Mouse (Mus musculus) MEL (cell line): Measurements from ENCODE around the gene Bco1. TPM values are rescaled to one million over a fixed set of nuclear protein-coding genes. Genes with fewer than 3 reads are reported as not detected.

Experiments
- DNase-seq: peaks from one replicate; pipeline ENCODE4 v3.0.0; 2011; ENCODE audit warnings: low read depth, low spot score
- H3K27ac ChIP-seq: 2 replicates; pipeline ENCODE4 v1.5.1; 2012; ENCODE audit warnings: low read depth, mild to moderate bottlenecking, control low read depth, low read length, moderate library complexity; ENCODE audit not compliant: control insufficient read depth
- H3K27me3 ChIP-seq, 2 experiments: fragments of 150-350 bp in 1 of 2; sonication (generic) in 1 of 2; 2 replicates each; pipeline ENCODE4 v1.6.1; 2012; ENCODE audit warnings: low read length in 2 of 2, mild to moderate bottlenecking in 2 of 2, improper control_type of control experiment in 1 of 2, moderate library complexity in 1 of 2; ENCODE audit not compliant: insufficient read depth in 2 of 2, control insufficient read depth in 1 of 2
- H3K36me3 ChIP-seq, 2 experiments: 2 replicates each; pipeline ENCODE4 v1.6.1; 2012 to 2014; ENCODE audit warnings: low read length in 2 of 2, improper control_type of control experiment in 1 of 2, inconsistent platforms in 1 of 2, mild to moderate bottlenecking in 1 of 2; ENCODE audit not compliant: insufficient read depth in 2 of 2, control insufficient read depth in 1 of 2
- H3K4me1 ChIP-seq, 2 experiments: fragments of 150-350 bp in 1 of 2; sonication (generic) in 1 of 2; 2 replicates each; pipeline ENCODE4 v1.6.1; 2012; ENCODE audit warnings: low read length in 2 of 2, improper control_type of control experiment in 1 of 2, mild to moderate bottlenecking in 1 of 2; ENCODE audit not compliant: insufficient read depth in 2 of 2, control insufficient read depth in 1 of 2
- H3K4me3 ChIP-seq, 2 experiments: fragments of 150-350 bp in 1 of 2; sonication (generic) in 1 of 2; 2 replicates each; pipeline ENCODE4 v1.5.1; 2012; ENCODE audit warnings: low read depth in 2 of 2, low read length in 2 of 2, mild to moderate bottlenecking in 2 of 2, moderate library complexity in 2 of 2, control low read depth in 1 of 2, improper control_type of control experiment in 1 of 2; ENCODE audit not compliant: control insufficient read depth in 1 of 2, insufficient read depth in 1 of 2
- H3K79me2 ChIP-seq: 2 replicates; pipeline ENCODE4 v1.6.1; 2012; ENCODE audit warnings: mild to moderate bottlenecking, low read length, moderate library complexity; ENCODE audit not compliant: control insufficient read depth, poor library complexity, insufficient read depth
- H3K9ac ChIP-seq: 2 replicates; pipeline ENCODE4 v1.6.1; 2012; ENCODE audit warnings: low read depth, mild to moderate bottlenecking, control low read depth, low read length, moderate library complexity; ENCODE audit not compliant: control insufficient read depth, poor library complexity, severe bottlenecking
- H3K9me3 ChIP-seq: fragments of 150-350 bp; sonication (generic); replicated peaks from 2 replicates; pipeline ENCODE4 v1.6.1; 2012; ENCODE audit warnings: mild to moderate bottlenecking, low read length, improper control_type of control experiment, moderate library complexity; ENCODE audit not compliant: insufficient read depth
- BHLHE40 ChIP-seq: IDR thresholded peaks from 2 replicates; pipeline ENCODE4 v1.6.1; 2012; ENCODE audit warnings: low read depth, mild to moderate bottlenecking, inconsistent platforms, low read length, improper control_type of control experiment, borderline replicate concordance
- CTCF ChIP-seq, 3 experiments: IDR thresholded peaks in 2 of 3; conservative IDR thresholded peaks in 1 of 3; 2 replicates each; pipeline ENCODE4 v1.5.1; 2011 to 2012; ENCODE audit warnings: low read length in 3 of 3, low read depth in 2 of 3, mild to moderate bottlenecking in 2 of 3, improper control_type of control experiment in 1 of 3, inconsistent platforms in 1 of 3, mixed read lengths in 1 of 3, moderate library complexity in 1 of 3; ENCODE audit not compliant: control insufficient read depth in 1 of 3, insufficient read depth in 1 of 3, poor library complexity in 1 of 3, severe bottlenecking in 1 of 3
- E2F4 ChIP-seq: IDR thresholded peaks from 2 replicates; pipeline ENCODE4 v1.6.1; 2011; ENCODE audit warnings: low read depth, low read length, improper control_type of control experiment, borderline replicate concordance
- ELF1 ChIP-seq: IDR thresholded peaks from 2 replicates; pipeline ENCODE4 v1.6.1; 2014; ENCODE audit warnings: low read depth, mild to moderate bottlenecking, inconsistent platforms, low read length, improper control_type of control experiment, moderate library complexity
- GABPA ChIP-seq: IDR thresholded peaks from 2 replicates; pipeline ENCODE4 v1.6.1; 2012; ENCODE audit warnings: low read depth, mild to moderate bottlenecking, inconsistent platforms, low read length, improper control_type of control experiment, moderate library complexity
- GATA1 ChIP-seq: IDR thresholded peaks from 2 replicates; pipeline ENCODE4 v1.6.1; 2011; ENCODE audit warnings: low read depth, low read length, improper control_type of control experiment
- JUND ChIP-seq: IDR thresholded peaks from 2 replicates; pipeline ENCODE4 v1.6.1; 2011; ENCODE audit warnings: low read depth, mild to moderate bottlenecking, improper control_type of control experiment, low read length
- MAZ ChIP-seq: IDR thresholded peaks from 2 replicates; pipeline ENCODE4 v1.6.1; 2012; ENCODE audit warnings: low read depth, mild to moderate bottlenecking, inconsistent platforms, low read length, improper control_type of control experiment
- MEF2A ChIP-seq: IDR thresholded peaks from 2 replicates; pipeline ENCODE4 v1.6.1; 2014; ENCODE audit warnings: low read depth, mild to moderate bottlenecking, inconsistent platforms, low read length, improper control_type of control experiment; ENCODE audit not compliant: poor library complexity, insufficient replicate concordance, severe bottlenecking; ENCODE audit errors: extremely low read depth
- MYC ChIP-seq: IDR thresholded peaks from 2 replicates; pipeline ENCODE4 v1.6.1; 2011; ENCODE audit warnings: low read depth, mild to moderate bottlenecking, low read length, improper control_type of control experiment, moderate library complexity
- NRF1 ChIP-seq: IDR thresholded peaks from 2 replicates; pipeline ENCODE4 v1.6.1; 2014; ENCODE audit warnings: low read depth, mild to moderate bottlenecking, inconsistent platforms, low read length, improper control_type of control experiment, moderate library complexity; ENCODE audit not compliant: poor library complexity, insufficient read depth, severe bottlenecking
- POLR2A ChIP-seq, 2 experiments: IDR thresholded peaks; 2 replicates each; pipeline ENCODE4 v1.6.1; 2011 to 2012; ENCODE audit warnings: low read length in 2 of 2, mild to moderate bottlenecking in 2 of 2, control low read depth in 1 of 2, improper control_type of control experiment in 1 of 2, low read depth in 1 of 2, moderate library complexity in 1 of 2; ENCODE audit not compliant: control insufficient read depth in 1 of 2, insufficient read depth in 1 of 2, poor library complexity in 1 of 2
- POLR2AphosphoS2 ChIP-seq: IDR thresholded peaks from 2 replicates; pipeline ENCODE4 v1.6.1; 2011; ENCODE audit warnings: low read length, improper control_type of control experiment
- RAD21 ChIP-seq: IDR thresholded peaks from 2 replicates; pipeline ENCODE4 v1.6.1; 2011; ENCODE audit warnings: mild to moderate bottlenecking, low read depth, low read length, improper control_type of control experiment
- SIN3A ChIP-seq: IDR thresholded peaks from 2 replicates; pipeline ENCODE4 v1.6.1; 2012; ENCODE audit warnings: low read length, improper control_type of control experiment, inconsistent platforms
- SMC3 ChIP-seq: IDR thresholded peaks from 2 replicates; pipeline ENCODE4 v1.6.1; 2011; ENCODE audit warnings: low read depth, low read length, improper control_type of control experiment
- USF1 ChIP-seq: IDR thresholded peaks from 2 replicates; pipeline ENCODE4 v1.6.1; 2014; ENCODE audit warnings: low read depth, mild to moderate bottlenecking, inconsistent platforms, low read length, improper control_type of control experiment, moderate library complexity
- USF2 ChIP-seq, 2 experiments: IDR thresholded peaks; 2 replicates each; pipeline ENCODE4 v1.6.1; 2011 to 2012; ENCODE audit warnings: improper control_type of control experiment in 2 of 2, low read length in 2 of 2, borderline replicate concordance in 1 of 2, inconsistent platforms in 1 of 2, low read depth in 1 of 2, mild to moderate bottlenecking in 1 of 2; ENCODE audit not compliant: insufficient read depth in 1 of 2
- ZC3H11A ChIP-seq: IDR thresholded peaks from 2 replicates; pipeline ENCODE4 v1.6.1; 2012; ENCODE audit warnings: low read depth, mild to moderate bottlenecking, inconsistent platforms, low read length, improper control_type of control experiment
- ZMIZ1 ChIP-seq: IDR thresholded peaks from 2 replicates; pipeline ENCODE4 v1.6.1; 2012; ENCODE audit warnings: low read depth, mild to moderate bottlenecking, inconsistent platforms, low read length, improper control_type of control experiment, moderate library complexity
- polyA plus RNA-seq, 2 experiments: library from polyadenylated mRNA; stranded (reverse) in 1 of 2; unstranded in 1 of 2; fragments of >175 nt in 1 of 2; fragments of >200 nt in 1 of 2; gene quantifications; 2 replicates each; pipeline versions ENCODE4 v1.2.1 to v1.2.4; 2012; ENCODE audit warnings: low replicate concordance in 2 of 2, low read depth in 1 of 2; ENCODE audit not compliant: insufficient read length in 2 of 2, insufficient read depth in 1 of 2, missing spikeins in 1 of 2
- total RNA-seq: library from RNA; depleted of rRNA; stranded (reverse); fragments of 300-350 nt; gene quantifications from 2 replicates; pipeline ENCODE4 v1.2.3, GENCODE M21; 2012

Bco1 gene
- total and polyA plus RNA-seq, 3 experiments, result 0.70 to 1.2 TPM; not detected in 1

DNA sequence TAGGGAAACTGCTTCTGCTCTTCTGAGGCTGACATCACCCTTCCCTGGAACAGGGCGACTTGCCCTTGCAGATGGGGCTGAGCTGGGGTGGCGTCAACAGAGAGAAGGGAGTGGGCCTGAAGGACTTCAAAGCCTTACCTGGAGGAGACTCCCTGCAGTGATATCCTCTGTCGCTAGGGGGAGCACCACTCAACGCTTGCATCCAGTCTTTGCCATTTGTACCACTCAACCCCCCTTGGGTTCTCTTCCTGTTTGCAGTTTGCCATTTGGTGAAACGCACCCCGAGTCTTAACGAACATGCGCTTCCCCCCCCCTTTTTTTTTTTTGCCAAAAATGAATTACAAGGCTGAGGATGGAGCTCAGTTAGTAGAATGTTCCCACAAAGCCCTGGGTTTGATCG is 11.9 kb downstream of the Bco1 start (continued):
- TF ChIP-seq JUND (no peak), BHLHE40 (peak; percentile 46; the same call in 1 of the 2 replicates)

DNA sequence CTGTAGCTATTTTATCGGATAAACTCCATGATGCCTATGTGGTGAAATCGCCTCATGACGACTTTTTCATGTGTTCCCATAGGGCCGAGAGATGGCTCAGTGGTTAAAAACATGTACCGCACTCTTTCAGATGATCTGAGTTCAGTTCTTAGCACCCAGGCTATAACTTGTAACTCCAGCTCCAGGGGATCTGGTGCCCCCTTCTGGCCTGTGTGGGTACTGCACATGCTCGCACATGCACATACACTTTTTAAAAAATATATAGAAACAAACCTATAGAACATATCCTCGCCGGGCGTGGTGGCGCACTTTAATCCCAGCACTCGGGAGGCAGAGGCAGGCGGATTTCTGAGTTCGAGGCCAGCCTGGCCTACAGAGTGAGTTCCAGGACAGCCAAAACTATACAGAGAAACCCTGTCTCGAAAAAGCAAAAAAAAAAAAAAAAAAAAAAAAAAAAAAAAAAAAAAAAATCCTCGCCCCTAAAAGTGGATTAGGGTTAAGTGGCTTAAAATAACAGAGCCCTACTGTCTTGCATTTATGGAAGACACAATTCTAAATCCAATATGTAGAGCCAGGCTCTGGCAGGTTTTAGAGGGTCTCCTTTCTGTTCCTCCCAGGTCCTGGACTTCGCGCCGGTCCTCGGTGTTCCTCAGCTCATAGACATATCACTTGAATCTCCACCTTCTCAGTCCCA is 13.5 kb downstream of the Bco1 start:
- Histone ChIP-seq H3K9me3 (no peaks in the 10 kb centered on the region), H3K36me3 (no peaks in the 10 kb centered on the region), H3K4me1 (0 out of 4 replicates have a peak, but pooled peaks cover 0 to 5% of the 10 kb centered on the region in 2 experiments), H3K79me2 (no peaks in the 10 kb centered on the region), H3K4me3 (no peak overlapping the region), H3K27me3 (no peaks in the 10 kb centered on the region), H3K9ac (no peak overlapping the region), H3K27ac (no peak overlapping the region)
- DNase-seq, result peak; percentile 44
- TF ChIP-seq USF1 (no peak), RAD21 (peak; percentile 40), CTCF (IDR thresholded peaks at IDR 0.05 in 2 of 3, conservative IDR thresholded peaks at IDR 0.05 in 1 of 3; ENCODE audit: control insufficient read depth in 1 of 3, insufficient read depth in 1 of 3, low read depth in 2 of 3, low read length in 3 of 3, poor library complexity in 1 of 3, severe bottlenecking in 1 of 3) (peak; percentile 57 to 72 (median 63)), MYC (0 out of 2 replicates have a peak, but pooled peaks have one; percentile 20), SMC3 (peak; percentile 53)

DNA sequence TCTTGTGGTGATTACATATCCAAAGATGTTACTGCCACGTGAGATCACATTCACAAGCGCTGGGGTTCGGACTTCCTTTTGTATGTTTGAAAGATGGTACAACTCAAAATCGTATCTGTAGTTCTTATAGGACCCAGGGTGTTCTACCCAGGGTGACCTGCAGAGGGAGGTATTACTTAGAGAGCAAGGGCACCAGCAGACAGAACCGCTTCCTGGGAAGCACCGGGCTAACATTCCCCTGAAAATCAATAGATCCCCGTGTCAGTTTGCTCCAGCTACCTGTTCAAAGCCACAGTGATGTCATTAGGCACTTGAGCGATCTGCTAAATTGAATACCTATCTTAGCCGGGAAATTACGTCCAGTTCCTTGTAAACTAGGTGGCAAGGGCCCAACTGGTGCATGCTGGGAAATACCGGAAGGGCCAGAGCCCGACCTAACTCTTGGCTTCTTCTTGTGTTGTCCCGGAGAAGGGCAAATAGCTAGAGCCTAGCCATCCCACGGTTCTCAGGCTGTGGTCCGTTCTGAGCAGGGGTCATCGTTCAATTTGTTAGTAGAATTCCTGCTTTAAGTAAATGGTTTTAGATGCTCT is 14.2 kb downstream of the Bco1 start:
- H3K27ac ChIP-seq, result no peak overlapping the region
- no peaks in the 10 kb centered on the region for H3K27me3 ChIP-seq
- H3K4me1 ChIP-seq, result peaks cover 0 to 11% of the 10 kb centered on the region in 2 experiments; a peak in 1 of 4 replicates
- TF ChIP-seq RAD21, result peak; percentile 58
- TF ChIP-seq POLR2AphosphoS2, result no peak
- peak; percentile 46 to 77 (median 76) for TF ChIP-seq CTCF (IDR thresholded peaks at IDR 0.05 in 2 of 3, conservative IDR thresholded peaks at IDR 0.05 in 1 of 3; ENCODE audit: control insufficient read depth in 1 of 3, insufficient read depth in 1 of 3, low read depth in 2 of 3, low read length in 3 of 3, poor library complexity in 1 of 3, severe bottlenecking in 1 of 3)
- TF ChIP-seq ZC3H11A, result peak; percentile 46
- peak; percentile 78 for TF ChIP-seq SMC3
- no peaks in the 10 kb centered on the region; a peak in 1 of 4 replicates for H3K36me3 ChIP-seq
- peak; percentile 85 for DNase-seq
- no peaks in the 10 kb centered on the region for H3K79me2 ChIP-seq
- H3K4me3 ChIP-seq, result peak overlapping the region in 1 of 2 experiments; percentile 27; a peak in 1 of 4 replicates
- no peaks in the 10 kb centered on the region for H3K9me3 ChIP-seq
- 0 out of 2 replicates have a peak overlapping the region, but pooled peaks have one; percentile 24 for H3K9ac ChIP-seq

DNA sequence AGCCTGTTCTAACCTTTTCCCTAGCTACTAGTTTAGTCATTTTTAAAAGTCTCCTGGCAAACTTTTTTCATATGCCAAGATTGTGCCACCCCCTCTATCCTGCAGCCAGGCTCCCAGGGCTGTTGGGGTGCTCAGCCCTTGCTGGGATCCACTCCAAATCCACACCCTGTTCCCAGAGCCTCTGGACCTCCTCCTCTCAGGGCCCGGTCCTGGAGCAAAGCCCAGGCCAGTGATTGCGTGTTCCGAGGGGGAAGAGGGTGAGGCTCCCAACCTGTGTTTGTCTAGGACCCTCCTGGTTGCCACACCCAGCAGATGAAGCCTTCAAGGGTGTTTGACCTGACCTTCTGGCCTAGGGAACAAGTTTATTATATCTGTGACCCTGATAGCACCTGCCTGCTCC is 16.0 kb downstream of the Bco1 start:
- no peak overlapping the region for H3K27ac ChIP-seq
- no peaks in the 10 kb centered on the region for H3K27me3 ChIP-seq
- no peak for DNase-seq
- no peaks in the 10 kb centered on the region for H3K9me3 ChIP-seq
- H3K36me3 ChIP-seq, result peaks cover 0 to 15% of the 10 kb centered on the region in 2 experiments; a peak in 2 of 4 replicates
- peaks cover 5 to 28% of the 10 kb centered on the region in 2 experiments for H3K4me1 ChIP-seq
- no peak overlapping the region for H3K4me3 ChIP-seq
- no peaks in the 10 kb centered on the region for H3K79me2 ChIP-seq
- no peak overlapping the region for H3K9ac ChIP-seq
- TF ChIP-seq MEF2A (no peak), MAZ (no peak), E2F4 (no peak), ZMIZ1 (no peak), POLR2A (IDR thresholded peaks at IDR 0.05; ENCODE audit: control insufficient read depth in 1 of 2, insufficient read depth in 1 of 2, low read depth in 1 of 2, low read length in 2 of 2, poor library complexity in 1 of 2) (no peak), GATA1 (no peak), NRF1 (no peak), SIN3A (no peak), USF1 (no peak), ELF1 (no peak), POLR2AphosphoS2 (no peak), GABPA (no peak), USF2 (IDR thresholded peaks at IDR 0.05; ENCODE audit: borderline replicate concordance in 1 of 2, insufficient read depth in 1 of 2, low read depth in 1 of 2, low read length in 2 of 2) (no peak)
